Mouse (Mus musculus) midbrain, embryonic 15.5 days (tissue): ENCODE data around the gene Lin37. TPM values are rescaled to one million over a fixed set of nuclear protein-coding genes. Genes with fewer than 3 reads are reported as not detected.
A peak's percentile ranks its signal among the peaks of the same experiment; 100 is the strongest.

Experiments
- ATAC-seq: fragments of 200-750 bp; cut with Nextera tagmentation; replicated peaks from 2 replicates; pipeline ENCODE4 v1.8.0; 2017; ENCODE audit warnings: moderate TSS enrichment
- H3K27ac ChIP-seq: fragments of 300-500 bp; sonication (generic); 2 replicates; pipeline ENCODE4 v1.5.1; 2015; ENCODE audit warnings: mild to moderate bottlenecking, inconsistent platforms
- H3K27me3 ChIP-seq: fragments of 300-500 bp; sonication (generic); replicated peaks from 2 replicates; pipeline ENCODE4 v1.6.1; 2015; ENCODE audit warnings: inconsistent platforms
- H3K36me3 ChIP-seq: fragments of 300-500 bp; sonication (generic); replicated peaks from 2 replicates; pipeline ENCODE4 v1.6.1; 2015; ENCODE audit warnings: inconsistent platforms
- H3K4me1 ChIP-seq: fragments of 300-500 bp; sonication (generic); 2 replicates; pipeline ENCODE4 v1.6.1; 2015; ENCODE audit warnings: inconsistent platforms
- H3K4me2 ChIP-seq: fragments of 300-500 bp; sonication (generic); 2 replicates; pipeline ENCODE4 v1.6.1; 2015; ENCODE audit warnings: inconsistent platforms, mild to moderate bottlenecking, moderate library complexity
- H3K4me3 ChIP-seq: fragments of 300-500 bp; sonication (generic); 2 replicates; pipeline ENCODE4 v1.5.1; 2015; ENCODE audit warnings: mild to moderate bottlenecking, inconsistent platforms
- H3K9ac ChIP-seq: fragments of 300-500 bp; sonication (generic); 2 replicates; pipeline ENCODE4 v1.6.1; 2015; ENCODE audit warnings: mild to moderate bottlenecking, inconsistent platforms
- H3K9me3 ChIP-seq: fragments of 300-500 bp; sonication (generic); 2 replicates; pipeline ENCODE4 v1.6.1; 2016; ENCODE audit warnings: inconsistent platforms
- WGBS: fragments of 180-500 bp; shearing (Covaris S2); methylation state at CpG from one replicate; pipeline ENCODE4 v1.1.7; 2015; ENCODE audit warnings: mixed read lengths; 5-methylcytosine and 5-hydroxymethylcytosine counted together
- polyA plus RNA-seq: library from polyadenylated mRNA; unstranded; fragments of >200 nt; fragmentation: Nextera tagmentation; extraction: Ambion mirVana; gene quantifications from 2 replicates; pipeline ENCODE4 v1.2.1, GENCODE M21; 2015

Lin37 gene
- polyA plus RNA-seq, 1 experiment from 2014 or later = 63.8 TPM

DNA sequence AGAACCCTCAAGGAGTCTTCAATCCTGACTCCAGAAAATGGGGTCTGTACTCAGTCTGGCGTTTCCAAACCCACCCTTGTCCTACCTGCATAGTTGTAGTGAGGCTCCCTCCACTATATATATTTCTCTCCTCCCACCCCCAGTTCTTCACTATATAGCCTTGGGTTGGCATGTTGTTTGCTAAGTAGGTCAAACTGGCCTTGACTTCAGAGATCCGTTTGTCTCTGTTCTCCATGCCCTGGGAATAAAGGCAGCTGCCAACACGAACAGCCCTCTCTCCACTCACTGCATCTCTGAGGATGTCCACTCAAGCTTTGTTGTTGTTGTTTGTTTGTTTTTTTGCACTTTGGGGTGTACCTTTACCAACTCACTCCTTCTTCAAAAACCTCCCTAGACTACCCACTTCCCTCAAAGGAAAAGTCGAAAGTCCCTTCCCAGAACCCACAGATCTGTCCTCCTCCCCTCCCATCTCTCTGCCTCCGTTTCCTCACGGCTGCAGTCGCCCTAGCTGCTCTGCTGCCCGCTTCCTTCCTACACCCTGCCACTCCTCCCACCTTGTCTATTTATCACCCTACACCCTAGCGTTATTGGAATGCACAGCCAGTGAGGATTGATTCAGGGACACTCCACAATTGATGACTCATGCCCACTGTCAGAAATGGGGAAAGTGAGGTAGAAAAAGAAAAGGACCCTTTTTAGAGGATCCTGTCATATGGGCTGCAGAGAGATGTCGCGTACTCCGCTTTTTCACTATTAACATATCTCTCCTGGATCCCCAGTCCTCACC lies 789 bp downstream of the Lin37 start:
- H3K27me3 ChIP-seq = no peaks in the 10 kb centered on the region
- peak overlapping the region; percentile 60 for H3K4me3 ChIP-seq
- peaks cover 28% of the 10 kb centered on the region; the same call in 1 of the 2 replicates for H3K36me3 ChIP-seq
- 17% methylated on average over 12 of the region's 12 CpGs for WGBS
- H3K27ac ChIP-seq = peak overlapping the region; percentile 71
- no peaks in the 10 kb centered on the region for H3K9me3 ChIP-seq
- peak overlapping the region; percentile 70 for H3K9ac ChIP-seq
- no peak for ATAC-seq
- peak overlapping the region; percentile 97 for H3K4me2 ChIP-seq
- H3K4me1 ChIP-seq = peaks cover 30% of the 10 kb centered on the region

DNA sequence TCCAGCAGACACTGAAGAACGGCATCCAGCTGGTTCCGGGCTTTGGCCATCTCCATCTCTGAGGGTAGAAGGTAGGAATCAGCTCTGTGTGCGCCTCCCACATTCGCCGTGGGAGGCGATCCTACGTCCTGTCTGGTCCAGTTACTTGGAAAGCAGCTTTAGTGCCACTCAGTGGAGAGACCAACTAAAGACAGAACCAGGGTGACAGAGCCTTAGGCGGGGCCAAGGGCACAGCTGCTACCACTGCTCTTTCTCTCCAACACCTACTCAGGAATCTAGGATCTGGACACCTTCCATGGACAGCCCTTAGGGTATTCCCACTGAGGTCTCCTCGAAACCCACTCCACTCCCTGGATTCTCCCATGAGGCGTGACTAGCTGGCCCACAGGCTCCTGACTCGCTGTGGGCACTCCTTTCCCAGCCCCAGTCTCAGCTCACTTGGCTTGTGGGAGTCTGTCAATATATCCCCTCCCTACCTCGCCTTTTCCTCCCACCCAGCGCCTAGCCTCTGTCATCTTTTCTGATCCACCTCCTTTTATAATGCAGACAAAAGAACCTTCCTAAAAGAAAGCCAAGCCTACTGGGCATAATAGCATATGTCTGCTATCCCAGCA lies 1.6 kb downstream of the Lin37 start:
- H3K9ac ChIP-seq = peak overlapping the region; percentile 70; the same call in 1 of the 2 replicates
- WGBS = 87% methylated on average over 13 of the region's 13 CpGs
- no peak for ATAC-seq

DNA sequence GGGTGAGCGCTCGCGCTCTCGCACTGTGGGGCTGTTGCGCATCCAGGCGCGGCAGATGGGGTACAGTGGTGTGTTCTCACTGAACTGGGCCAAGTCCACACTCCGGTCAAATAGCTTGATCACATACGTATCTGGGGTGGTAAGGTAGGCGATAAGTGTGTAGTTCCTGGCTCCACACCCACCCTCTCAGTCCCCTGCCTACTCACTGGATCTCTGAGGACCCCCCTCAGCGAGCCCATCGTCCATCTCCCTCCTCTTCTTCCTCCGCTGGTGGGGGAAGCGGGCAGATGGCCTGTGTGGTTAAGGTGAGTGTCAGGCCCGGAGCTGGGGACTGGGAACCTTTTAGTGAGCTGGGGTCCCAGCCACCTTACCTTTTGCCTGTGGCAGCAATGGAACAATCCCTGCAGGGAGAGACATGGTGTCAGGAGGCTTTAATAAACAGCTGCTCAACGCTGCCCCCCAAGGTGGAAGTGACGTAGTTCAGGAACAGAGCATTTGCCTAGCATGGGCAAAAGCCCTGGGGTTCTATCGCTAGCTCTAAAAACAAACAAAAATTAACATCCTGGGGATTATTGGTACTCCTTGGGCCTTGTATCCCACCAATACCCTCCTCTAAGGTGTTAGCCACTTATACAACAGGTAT lies 2.6 kb downstream of the Lin37 start:
- 92% methylated on average over 18 of the region's 18 CpGs for WGBS
- no peaks in the 10 kb centered on the region for H3K9me3 ChIP-seq
- ATAC-seq = no peak
- H3K27me3 ChIP-seq = no peaks in the 10 kb centered on the region
- no peak overlapping the region for H3K4me3 ChIP-seq
- peaks cover 28% of the 10 kb centered on the region; the same call in 1 of the 2 replicates for H3K36me3 ChIP-seq
- H3K27ac ChIP-seq = no peak overlapping the region
- peaks cover 37% of the 10 kb centered on the region for H3K4me1 ChIP-seq
- H3K4me2 ChIP-seq = no peak overlapping the region
- no peak overlapping the region for H3K9ac ChIP-seq

More for the DNA sequence above, 1.6 kb downstream of the Lin37 start:
- no peak overlapping the region for H3K27ac ChIP-seq
- H3K9me3 ChIP-seq = no peaks in the 10 kb centered on the region
- peaks cover 36% of the 10 kb centered on the region for H3K4me1 ChIP-seq
- H3K27me3 ChIP-seq = no peaks in the 10 kb centered on the region
- H3K4me3 ChIP-seq = peak overlapping the region; percentile 60; the same call in 1 of the 2 replicates
- peaks cover 28% of the 10 kb centered on the region; the same call in 1 of the 2 replicates for H3K36me3 ChIP-seq
- peak overlapping the region; percentile 97; the same call in 1 of the 2 replicates for H3K4me2 ChIP-seq

DNA sequence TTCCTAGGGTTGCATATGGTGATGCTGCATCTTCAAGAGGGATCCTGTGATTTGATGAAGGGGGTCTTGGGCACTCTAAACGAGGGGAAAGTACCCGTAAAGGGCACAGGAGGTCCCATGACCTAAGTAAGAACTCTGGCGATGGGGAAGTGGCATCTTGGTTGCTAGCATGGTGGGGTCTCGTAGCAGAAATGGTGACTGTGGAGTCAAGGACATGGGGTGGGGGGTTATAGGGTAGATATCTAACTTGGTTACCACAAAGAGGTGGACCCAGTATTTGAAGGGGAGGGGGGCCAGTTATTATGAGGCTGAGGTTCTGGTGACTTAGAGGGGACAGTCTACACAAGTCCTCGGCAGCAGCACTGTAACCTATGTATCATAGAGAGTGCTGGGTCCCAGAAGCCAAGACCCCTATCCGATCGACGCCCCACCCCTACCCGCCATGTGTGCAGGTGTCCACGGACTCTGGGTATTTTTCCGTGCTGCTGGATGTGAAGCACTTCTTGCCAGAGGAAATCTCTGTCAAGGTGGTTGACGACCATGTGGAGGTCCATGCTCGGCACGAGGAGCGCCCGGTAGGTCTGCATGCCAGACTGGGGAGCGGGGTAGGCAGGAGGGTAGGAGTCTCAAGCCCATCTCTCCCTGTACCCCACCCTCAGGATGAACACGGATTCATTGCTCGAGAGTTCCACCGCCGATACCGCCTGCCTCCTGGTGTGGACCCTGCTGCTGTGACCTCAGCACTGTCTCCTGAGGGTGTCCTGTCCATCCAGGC lies 5.6 kb downstream of the Lin37 start:
- H3K36me3 ChIP-seq = peaks cover 28% of the 10 kb centered on the region; the same call in 1 of the 2 replicates
- H3K4me3 ChIP-seq = no peak overlapping the region
- WGBS = 88% methylated on average over 22 of the region's 22 CpGs
- no peak for ATAC-seq
- H3K9me3 ChIP-seq = no peaks in the 10 kb centered on the region
- H3K27me3 ChIP-seq = no peaks in the 10 kb centered on the region
- peaks cover 28% of the 10 kb centered on the region for H3K4me1 ChIP-seq
- peak overlapping the region; percentile 90; the same call in 1 of the 2 replicates for H3K4me2 ChIP-seq
- H3K9ac ChIP-seq = peak overlapping the region; percentile 47; the same call in 1 of the 2 replicates
- H3K27ac ChIP-seq = no peak overlapping the region

DNA sequence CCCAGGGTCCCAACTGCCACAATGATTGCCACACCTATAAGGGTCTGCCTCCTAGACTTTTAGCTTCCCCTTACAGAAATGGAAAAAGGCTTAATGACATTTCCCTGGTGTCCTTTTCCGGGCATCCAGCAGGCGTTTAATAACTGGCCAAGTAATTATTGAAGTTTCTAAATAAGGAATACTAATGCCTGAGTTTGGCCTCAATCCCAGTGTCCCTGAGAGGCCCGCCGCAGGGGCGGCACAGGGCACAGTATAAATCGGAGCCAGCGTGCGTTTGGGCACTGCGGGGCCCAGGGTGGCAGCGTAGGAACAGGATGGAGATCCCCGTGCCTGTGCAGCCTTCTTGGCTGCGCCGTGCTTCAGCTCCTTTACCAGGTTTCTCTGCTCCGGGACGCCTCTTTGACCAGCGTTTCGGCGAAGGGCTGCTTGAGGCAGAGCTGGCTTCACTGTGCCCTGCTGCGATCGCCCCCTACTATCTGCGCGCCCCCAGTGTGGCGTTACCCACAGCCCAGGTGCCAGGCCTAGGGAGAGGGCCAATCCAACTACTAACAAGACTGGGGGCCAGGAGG lies 6.5 kb downstream of the Lin37 start:
- H3K4me3 ChIP-seq = peak overlapping the region; percentile 71
- peak overlapping the region; percentile 90 for H3K4me2 ChIP-seq
- H3K27me3 ChIP-seq = no peaks in the 10 kb centered on the region
- 4% methylated on average over 23 of the region's 23 CpGs for WGBS
- no peak for ATAC-seq
- H3K9me3 ChIP-seq = no peaks in the 10 kb centered on the region
- H3K4me1 ChIP-seq = peaks cover 19% of the 10 kb centered on the region
- H3K27ac ChIP-seq = peak overlapping the region; percentile 77
- peak overlapping the region; percentile 47 for H3K9ac ChIP-seq
- peaks cover 28% of the 10 kb centered on the region; the same call in 1 of the 2 replicates for H3K36me3 ChIP-seq

DNA sequence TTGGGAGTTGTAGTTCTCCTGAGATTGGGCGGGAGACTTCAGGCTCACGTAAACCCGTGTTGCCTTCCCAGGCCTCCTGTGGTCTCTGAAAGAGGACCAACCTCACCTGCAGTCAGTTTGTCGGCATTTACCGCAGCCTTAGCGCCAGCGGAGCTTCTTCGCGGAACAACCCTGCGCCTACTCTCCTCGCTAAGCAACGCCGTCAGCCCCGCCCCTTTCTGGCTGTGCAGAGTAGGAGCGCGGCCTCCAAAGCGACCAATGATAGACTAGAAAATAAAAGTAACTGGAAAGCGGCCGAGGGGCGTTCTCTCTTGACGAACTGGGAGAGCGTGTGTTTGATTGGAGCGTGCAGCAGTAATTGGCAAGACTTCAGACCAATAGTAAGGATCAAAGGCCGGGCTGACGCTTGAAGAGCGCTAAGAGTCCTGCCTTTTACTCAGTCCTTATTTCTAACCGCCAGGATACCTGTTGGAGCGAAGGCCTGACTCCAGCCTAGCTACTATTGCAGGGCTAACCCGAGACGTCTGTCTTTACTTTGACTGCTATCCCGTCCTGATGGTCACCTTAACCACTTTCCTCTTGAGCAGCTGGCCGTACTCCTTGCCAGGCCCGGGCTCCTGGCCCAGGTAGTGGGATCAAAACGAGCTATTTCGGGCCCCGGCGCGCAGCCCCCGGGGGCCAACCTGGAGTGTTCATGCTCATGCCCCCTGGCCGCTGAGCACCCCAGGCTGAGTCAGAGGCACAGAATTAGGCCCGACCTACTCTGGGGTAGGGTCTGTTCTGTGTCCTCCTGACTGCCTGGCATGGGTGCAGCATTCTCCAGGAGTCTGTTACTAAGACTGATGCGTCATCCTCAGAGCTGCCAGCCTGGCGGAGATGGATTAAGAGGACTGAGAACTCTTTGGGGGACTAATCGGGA lies 7.3 kb downstream of the Lin37 start, which contains the start of the genes Hspb6 and Proser3:
Gene Hspb6 (plus strand): TSS at position 77 of the 919 bp plus-strand sequence.
Gene Proser3 (minus strand): TSS at position 198 of the 919 bp plus-strand sequence.
- WGBS = under 1% methylated on average over 44 of the region's 44 CpGs
- H3K27ac ChIP-seq = peak within 1 kb of the TSS; percentile 97
- H3K4me2 ChIP-seq = peak within 1 kb of the TSS; percentile 90
- H3K9ac ChIP-seq = peak within 1 kb of the TSS; percentile 62
- peaks cover 15% of the 10 kb centered on the region for H3K4me1 ChIP-seq
- H3K9me3 ChIP-seq = no peaks in the 10 kb centered on the region
- peaks cover 28% of the 10 kb centered on the region; the same call in 1 of the 2 replicates for H3K36me3 ChIP-seq
- H3K4me3 ChIP-seq = peak within 1 kb of the TSS; percentile 71
- H3K27me3 ChIP-seq = no peaks in the 10 kb centered on the region
- ATAC-seq = peak; percentile 96

DNA sequence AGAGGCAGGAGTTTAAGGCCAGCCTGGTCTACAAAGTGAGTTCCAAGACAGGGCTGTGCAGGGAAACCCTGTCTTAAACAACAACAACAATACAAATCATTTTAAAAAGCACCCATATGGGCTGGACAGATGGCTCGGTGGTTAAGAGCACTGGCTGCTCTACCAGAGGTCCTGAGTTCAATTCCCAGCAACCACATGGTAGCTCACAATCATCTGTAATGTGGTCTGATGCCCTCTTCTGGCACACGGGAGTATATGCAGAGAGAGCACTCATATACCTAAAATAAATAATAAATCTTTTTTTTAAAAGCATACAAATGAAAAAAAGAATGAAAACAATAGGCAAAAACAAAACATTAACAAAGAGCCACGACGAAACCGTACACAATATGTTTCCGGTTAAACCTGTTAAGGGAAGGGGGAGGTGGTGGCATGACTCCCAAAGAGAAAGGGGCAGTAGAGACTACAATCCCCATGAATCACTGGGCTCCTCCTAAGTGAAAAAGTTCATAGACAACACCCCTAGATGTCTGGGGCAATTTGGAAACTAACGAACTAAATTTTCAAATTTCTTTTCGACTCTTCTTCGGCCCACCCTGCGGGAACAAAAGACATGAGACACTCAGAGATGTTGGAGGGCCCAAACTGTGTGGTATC lies 8.1 kb downstream of the Lin37 start:
- H3K4me3 ChIP-seq = peak overlapping the region; percentile 71
- H3K36me3 ChIP-seq = peaks cover 20% of the 10 kb centered on the region; the same call in 1 of the 2 replicates
- peak; percentile 81 for ATAC-seq
- H3K27ac ChIP-seq = peak overlapping the region; percentile 97
- peak overlapping the region; percentile 62 for H3K9ac ChIP-seq
- H3K4me1 ChIP-seq = peaks cover 15% of the 10 kb centered on the region
- 1% methylated on average over 10 of the region's 10 CpGs for WGBS
- no peaks in the 10 kb centered on the region for H3K9me3 ChIP-seq
- H3K4me2 ChIP-seq = peak overlapping the region; percentile 90
- H3K27me3 ChIP-seq = no peaks in the 10 kb centered on the region

DNA sequence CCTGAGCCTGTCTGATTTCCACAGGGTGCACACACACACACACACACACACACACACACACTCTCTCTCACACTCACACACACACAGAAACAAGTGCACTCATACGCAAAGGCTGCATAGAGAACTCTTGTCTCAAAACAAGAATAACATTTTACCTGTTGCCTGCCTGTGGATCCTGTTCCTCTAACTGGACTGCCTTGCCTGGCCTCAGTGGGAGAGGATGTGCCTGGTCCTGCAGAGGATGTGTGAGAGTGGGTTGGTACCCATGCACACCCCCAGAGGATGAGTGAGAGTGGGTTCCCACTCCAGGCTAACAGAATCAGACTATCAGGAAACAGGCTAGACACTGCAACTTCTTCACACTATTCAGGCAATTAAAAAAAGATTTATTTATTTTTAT lies 9.0 kb downstream of the Lin37 start:
- H3K27ac ChIP-seq = no peak overlapping the region
- peaks cover 13% of the 10 kb centered on the region; the same call in 1 of the 2 replicates for H3K36me3 ChIP-seq
- H3K4me3 ChIP-seq = no peak overlapping the region
- ATAC-seq = no peak
- no peak overlapping the region for H3K4me2 ChIP-seq
- no peak overlapping the region for H3K9ac ChIP-seq
- peaks cover 15% of the 10 kb centered on the region for H3K4me1 ChIP-seq
- no peaks in the 10 kb centered on the region for H3K27me3 ChIP-seq
- WGBS = 100% methylated on average over 1 of the region's 1 CpGs
- no peaks in the 10 kb centered on the region for H3K9me3 ChIP-seq

DNA sequence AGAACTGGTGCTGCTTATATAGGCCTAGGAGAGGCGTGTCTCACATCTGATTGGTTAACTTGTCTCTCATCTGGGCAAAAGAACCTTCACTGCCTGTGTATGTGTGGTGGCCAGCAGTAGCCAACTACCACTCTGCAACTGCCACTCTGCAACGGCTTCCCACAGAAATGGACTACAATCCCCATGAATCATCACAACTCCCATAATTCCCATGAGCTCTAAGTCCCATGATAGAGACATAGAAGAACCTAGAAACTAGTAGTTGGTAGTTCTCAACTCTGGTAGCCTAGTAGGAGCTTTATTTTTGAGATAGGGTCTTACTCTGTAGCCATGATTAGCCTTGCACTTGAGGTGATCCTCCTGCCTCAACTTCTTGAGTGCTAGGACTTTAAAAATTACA lies 9.8 kb downstream of the Lin37 start:
- 86% methylated on average over 2 of the region's 2 CpGs for WGBS
- peaks cover 15% of the 10 kb centered on the region for H3K4me1 ChIP-seq
- no peaks in the 10 kb centered on the region for H3K9me3 ChIP-seq
- H3K27me3 ChIP-seq = no peaks in the 10 kb centered on the region
- no peak for ATAC-seq
- H3K27ac ChIP-seq = no peak overlapping the region
- H3K4me2 ChIP-seq = no peak overlapping the region
- no peak overlapping the region for H3K4me3 ChIP-seq
- H3K9ac ChIP-seq = no peak overlapping the region
- H3K36me3 ChIP-seq = peaks cover 6% of the 10 kb centered on the region; the same call in 1 of the 2 replicates

DNA sequence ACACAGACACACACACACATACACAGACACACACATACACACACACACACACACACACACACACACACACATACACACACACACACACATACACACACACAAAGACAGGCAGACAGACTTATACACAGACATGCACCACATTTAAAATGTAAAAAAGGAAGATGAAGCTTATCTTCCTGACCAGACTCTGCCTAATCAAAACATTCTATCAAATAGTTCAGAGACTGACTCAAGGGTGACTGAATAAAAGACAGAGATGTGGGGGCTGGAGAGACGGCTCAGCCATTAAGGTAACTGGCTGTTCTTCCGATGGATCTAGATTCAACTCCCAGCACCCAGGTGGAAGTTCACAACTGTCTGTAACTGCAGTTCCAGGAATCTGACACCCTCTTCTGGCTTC lies 15.3 kb downstream of the Lin37 start:
- H3K4me3 ChIP-seq = no peak overlapping the region
- ATAC-seq = no peak
- no peak overlapping the region for H3K9ac ChIP-seq
- no peaks in the 10 kb centered on the region for H3K4me1 ChIP-seq
- no peak overlapping the region for H3K4me2 ChIP-seq
- 93% methylated on average over 2 of the region's 2 CpGs for WGBS
- H3K9me3 ChIP-seq = no peaks in the 10 kb centered on the region
- peaks cover 5% of the 10 kb centered on the region; the same call in 1 of the 2 replicates for H3K36me3 ChIP-seq
- H3K27me3 ChIP-seq = no peaks in the 10 kb centered on the region
- no peak overlapping the region for H3K27ac ChIP-seq
